Mouse (Mus musculus): ENCODE results near the gene Kcng3. TPM values are rescaled to one million over a fixed set of nuclear protein-coding genes. Genes with fewer than 3 reads are reported as not detected.

The Kcng3 gene
- total RNA-seq, 2 experiments from 2014 or later, result 0.16 TPM; not detected in 1

- DNase-seq, result no peak
Observed at GRCm38 (mm10) chr17:83555836-83556235, 75.9 kb downstream of the Kcng3 start.

DNA sequence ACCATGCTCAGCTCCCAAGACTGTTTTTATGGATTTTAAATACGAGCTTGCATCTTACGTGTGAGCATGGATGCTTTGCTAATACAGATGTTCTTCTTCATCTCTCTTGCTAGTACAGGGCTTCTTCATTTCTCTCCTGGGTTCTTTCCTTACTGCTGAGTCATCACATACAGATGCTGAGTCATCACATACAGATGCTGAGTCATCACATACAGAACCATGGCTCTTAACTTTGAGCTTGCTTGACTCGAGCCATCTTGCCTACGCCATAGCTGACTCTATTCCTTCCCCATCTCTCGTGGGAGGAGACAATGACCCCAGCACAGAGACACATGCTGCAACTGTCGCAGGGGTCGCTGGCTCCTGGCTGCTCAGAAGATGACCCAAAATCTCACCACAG, 76.7 kb downstream of the Kcng3 start:
- no peak for DNase-seq

DNA sequence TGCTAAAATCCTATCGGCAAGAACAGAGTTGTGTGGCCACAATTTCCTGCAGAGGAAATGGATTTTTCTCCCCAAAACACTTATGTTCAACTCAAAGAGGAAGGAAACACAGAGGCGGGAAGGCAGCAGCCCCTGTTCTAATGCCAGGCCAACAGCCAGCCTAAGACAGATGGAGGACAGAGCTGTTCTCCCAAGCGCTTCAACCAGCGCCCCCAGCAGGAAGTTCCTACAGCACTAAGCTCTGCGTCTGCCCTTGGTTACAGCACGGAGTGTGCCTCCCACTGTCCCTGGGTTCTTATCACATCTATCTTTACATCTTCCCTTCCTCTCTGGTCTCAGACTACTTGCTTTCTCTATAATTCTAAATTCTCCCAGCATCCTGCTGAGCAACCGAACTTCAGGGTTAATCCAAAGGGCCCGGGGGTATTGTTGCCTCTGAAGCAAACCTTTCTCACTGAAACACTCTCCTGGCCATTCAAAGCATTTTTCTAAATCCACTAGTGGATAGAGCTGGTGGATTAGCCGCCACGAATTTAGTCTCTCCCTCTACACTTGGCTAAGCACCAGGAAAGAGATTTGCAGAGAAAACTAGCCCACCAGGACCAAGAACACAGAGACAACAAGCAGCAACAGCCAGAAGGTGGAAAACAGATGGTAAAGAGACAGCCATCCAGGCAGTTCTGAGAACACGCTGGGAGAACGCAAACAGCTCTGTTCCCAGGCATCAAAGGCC, 83.0 kb downstream of the Kcng3 start:
- DNase-seq, result no peak

DNA sequence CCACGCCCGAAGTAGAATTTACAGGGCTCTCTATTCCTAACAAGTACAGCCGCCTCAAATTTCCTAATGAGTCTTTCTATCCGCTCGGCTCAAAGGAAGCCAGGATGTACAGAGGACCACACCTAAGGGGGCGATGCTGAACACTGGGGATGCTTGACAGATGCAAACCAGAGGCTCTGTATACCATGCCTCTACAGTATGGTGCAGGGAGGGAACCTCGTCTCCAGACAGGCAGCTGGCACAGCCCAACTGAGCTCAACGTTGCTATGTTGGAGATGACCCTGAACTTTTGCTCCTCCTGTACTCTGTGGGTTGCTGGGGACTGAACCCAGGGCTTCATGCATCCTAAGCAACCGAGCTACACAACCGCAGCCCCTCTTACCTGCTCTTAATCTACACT, 84.5 kb downstream of the Kcng3 start:
- no peak for DNase-seq

GRCm38 (mm10) chr17:83545756-83546742, 85.6 kb downstream of the Kcng3 start:
- no peak for DNase-seq

- DNase-seq, result no peak
Observed at GRCm38 (mm10) chr17:83545259-83545658, 86.4 kb downstream of the Kcng3 start.

- DNase-seq, result no peak
Observed at GRCm38 (mm10) chr17:83542424-83542823, 89.3 kb downstream of the Kcng3 start.

DNA sequence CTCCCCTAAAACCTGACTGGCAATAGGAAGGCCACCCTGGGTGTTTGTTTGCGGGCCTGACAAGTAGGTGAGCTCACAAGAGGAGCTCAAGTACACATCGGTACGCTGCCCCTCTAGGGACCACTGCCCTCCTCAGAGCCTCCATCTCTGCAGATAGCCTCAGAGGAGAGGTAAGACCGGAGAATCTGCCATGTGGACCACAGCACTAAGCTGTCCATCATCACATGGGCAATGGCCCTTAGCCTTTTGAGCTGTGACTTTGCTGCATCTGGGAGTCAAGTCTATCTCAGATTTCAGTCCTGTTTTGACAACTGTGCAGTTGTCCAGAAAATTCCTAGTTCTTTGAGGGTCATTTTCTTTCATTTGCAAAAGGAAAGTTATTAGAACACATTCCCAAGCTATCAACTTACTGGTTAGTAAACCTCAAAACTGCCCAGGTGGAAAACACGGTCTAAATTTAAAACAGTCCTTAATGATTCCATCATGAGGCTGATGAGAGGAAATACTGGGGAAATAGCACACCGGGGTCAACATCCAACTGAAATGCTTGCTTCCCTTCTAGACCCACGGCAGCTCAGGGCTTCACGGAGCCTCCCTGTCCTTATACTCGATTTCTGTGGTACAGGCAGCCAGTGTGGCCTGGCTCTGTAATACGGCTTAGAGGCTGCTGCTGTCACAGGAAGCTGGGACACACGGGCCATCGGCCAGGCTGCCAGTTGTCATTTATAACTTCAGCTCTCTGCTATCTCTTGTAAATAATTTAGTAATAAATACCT, 92.2 kb downstream of the Kcng3 start:
- DNase-seq, result no peak

DNA sequence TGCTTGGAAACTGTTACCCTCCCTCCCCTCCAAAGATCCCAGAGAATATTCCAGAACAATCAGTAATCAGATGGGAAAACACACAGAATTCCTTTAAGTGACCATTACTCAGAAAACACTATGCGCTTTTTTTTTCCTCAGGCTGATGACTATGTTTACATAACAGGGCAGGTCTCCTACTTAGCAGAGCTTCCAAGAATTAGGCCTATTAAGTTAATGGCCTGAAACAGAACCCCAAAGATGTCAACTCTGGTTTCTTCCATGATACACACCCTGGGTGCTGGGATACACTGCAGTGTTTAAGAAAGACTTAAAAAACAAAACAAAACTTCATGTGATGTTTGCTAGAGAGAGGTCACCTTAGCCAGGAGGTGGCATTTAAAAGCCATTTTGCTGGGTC, 93.0 kb downstream of the Kcng3 start:
- DNase-seq, result no peak

DNA sequence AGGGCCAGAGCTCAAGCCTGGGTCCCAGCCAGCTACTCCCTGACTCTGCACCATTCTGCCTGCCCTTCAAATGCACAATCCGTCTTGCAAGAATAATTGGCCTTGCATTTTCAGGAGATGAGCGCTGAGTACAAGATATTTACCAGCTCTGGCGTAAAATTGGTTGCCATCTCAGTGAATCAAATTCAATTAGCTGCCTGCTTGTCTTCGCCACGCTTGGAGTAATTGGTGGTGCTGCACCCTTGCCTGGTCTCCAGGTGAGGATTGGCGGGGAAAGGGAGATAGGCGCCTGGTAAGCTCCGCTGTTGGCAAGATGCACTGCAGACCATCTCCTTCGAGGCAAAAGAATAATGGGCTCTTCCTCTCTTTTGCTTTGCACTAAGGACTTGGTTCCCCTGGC, 93.6 kb downstream of the Kcng3 start:
- no peak for DNase-seq

Other genes starting within 250 kb of the Kcng3 start
- gene Cox7a2l, start 114.6 kb downstream of the Kcng3 start, total RNA-seq (2021), result 100 to 1,000 TPM; 140 TPM
- gene Mta3, start 74.3 kb upstream of the Kcng3 start, total RNA-seq (2021), result 10 to 100 TPM; 13.5 to 17.0 TPM
- under 1 TPM in 1 of 2 experiments, not detected in 1; 0.16 TPM for gene Haao, start 216.1 kb upstream of the Kcng3 start, total RNA-seq (2021)